Mouse (Mus musculus): ENCODE measurements at regions not wholly inside any gene's neighbourhood (a gene's known extent, or its start where the extent isn't known, plus 50 kb on each side); places are given as distances from the start of the nearest gene placed in this dataset.

DNA sequence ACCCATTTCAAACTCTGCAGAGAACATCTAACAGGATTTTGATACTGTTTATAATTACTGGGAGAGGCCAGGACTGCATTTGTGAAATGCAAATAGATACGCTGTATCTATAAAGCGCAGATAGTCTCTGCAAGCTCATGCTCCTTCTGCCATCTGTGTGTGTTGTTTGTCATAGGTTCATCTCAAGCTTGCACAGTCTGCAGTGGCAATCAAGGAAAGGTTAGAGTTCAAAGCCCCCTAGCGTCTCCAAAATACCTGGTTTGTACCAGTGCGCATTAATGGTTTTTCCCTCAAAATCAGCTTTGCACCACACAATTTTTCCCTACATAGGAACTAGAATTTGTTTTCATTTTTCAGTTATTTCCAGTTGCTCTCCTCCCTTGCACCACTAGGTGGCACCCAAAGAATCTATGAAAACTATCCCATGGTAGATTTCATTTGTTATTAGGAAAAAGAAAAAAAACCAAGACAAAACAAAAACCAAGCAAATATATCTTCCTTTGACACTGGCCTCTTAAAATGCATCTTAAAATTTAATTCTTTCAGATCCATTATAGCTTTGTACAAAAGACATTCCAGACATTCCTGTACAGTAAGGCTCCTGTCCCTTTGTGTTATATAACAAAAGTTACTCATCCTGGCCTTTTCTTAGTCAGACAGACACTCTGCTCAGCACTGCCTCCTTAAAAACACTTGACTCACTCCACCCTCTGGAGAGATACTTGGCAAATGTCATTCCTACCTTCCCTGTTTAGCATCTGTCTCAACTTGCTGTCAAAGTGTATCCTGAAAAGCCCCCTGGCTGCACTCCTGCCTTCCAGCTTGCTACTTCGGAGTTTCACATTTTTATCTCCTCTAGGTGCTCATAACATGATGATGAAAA lies 92.7 kb upstream of the Rap2b start:
- Histone ChIP-seq H3K36me3 (no peaks in the 10 kb centered on the region), H3K4me3 (no peak overlapping the region), H3K9ac (no peak overlapping the region), H3K9me3 (replicated peaks) (no peaks in the 10 kb centered on the region), H3K4me2 (no peak overlapping the region), H3K4me1 (no peaks in the 10 kb centered on the region), H3K27ac (no peak overlapping the region), H3K27me3 (replicated peaks) (no peaks in the 10 kb centered on the region)
- ATAC-seq = no peak
- WGBS (ENCODE audit: insufficient replicate concordance) = 67% methylated on average over 5 of the region's 5 CpGs

DNA sequence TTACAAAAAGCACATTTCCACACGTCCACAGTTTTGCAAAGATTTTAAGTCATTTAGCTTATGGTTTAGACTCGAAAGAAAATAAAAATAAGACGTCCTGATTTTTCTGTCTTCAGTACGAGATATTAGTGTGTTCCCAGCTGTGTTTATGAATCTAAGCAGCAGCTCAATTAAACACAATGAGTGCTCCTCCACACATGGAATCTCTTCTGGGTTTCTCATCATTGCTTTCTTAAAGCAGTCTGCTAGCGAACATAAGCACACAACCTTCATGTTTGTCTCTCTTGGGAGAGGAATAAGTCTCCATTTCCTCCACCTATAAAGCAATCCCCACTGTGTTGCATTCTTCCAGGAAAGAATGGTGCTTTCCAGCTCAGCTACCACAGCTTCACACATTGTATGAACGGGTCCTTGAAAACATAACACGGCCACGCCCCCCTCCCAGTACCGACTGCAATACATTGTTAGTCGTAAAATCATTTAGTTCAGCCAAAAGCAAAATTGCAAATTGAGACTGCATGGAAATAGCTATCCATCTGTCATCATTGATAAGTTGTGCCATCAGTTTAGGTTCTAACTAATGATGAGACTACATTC lies 75.4 kb upstream of the Rap2b start:
- Histone ChIP-seq H3K4me2 (no peak overlapping the region), H3K9me3 (replicated peaks) (no peaks in the 10 kb centered on the region), H3K36me3 (no peaks in the 10 kb centered on the region), H3K27ac (no peak overlapping the region), H3K9ac (no peak overlapping the region), H3K4me1 (no peaks in the 10 kb centered on the region), H3K27me3 (replicated peaks) (no peaks in the 10 kb centered on the region), H3K4me3 (no peak overlapping the region)
- 62% methylated on average over 10 of the region's 10 CpGs for WGBS (ENCODE audit: insufficient replicate concordance)
- no peak for ATAC-seq

- Histone ChIP-seq H3K9ac (no peak overlapping the region), H3K4me2 (no peak overlapping the region), H3K9me3 (replicated peaks) (no peaks in the 10 kb centered on the region), H3K4me1 (no peaks in the 10 kb centered on the region), H3K36me3 (no peaks in the 10 kb centered on the region), H3K27me3 (replicated peaks) (no peaks in the 10 kb centered on the region), H3K4me3 (no peak overlapping the region), H3K27ac (no peak overlapping the region)
- 67% methylated on average over 1 of the region's 1 CpGs for WGBS (ENCODE audit: insufficient replicate concordance)
- no peak for ATAC-seq
These were observed 73.2 kb upstream of the Rap2b start for GRCm38 (mm10) chr3:61288195-61288594.

DNA sequence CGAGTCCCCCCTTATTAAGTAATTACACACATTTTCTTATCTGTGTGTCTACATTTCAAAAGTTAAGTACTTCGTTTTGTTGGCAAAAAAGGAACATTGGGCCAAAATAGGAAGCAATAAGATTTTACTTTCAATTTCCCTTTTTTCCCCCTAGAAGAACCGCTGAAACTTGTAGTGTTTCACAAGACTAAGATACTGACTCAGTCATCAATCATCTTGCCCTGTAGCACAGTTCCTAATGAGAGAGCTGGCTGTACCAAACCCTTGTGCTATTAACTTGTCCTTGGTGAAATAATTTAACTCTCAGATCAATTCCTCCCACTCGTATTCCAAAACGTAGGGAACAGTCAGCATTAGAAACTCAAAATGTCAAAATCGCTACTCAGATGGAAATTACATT lies 66.6 kb upstream of the Rap2b start:
- Histone ChIP-seq H3K4me2 (no peak overlapping the region), H3K36me3 (no peaks in the 10 kb centered on the region), H3K9ac (no peak overlapping the region), H3K4me3 (no peak overlapping the region), H3K9me3 (replicated peaks) (no peaks in the 10 kb centered on the region), H3K4me1 (no peaks in the 10 kb centered on the region), H3K27ac (no peak overlapping the region), H3K27me3 (replicated peaks) (no peaks in the 10 kb centered on the region)
- 45% methylated on average over 6 of the region's 6 CpGs for WGBS (ENCODE audit: insufficient replicate concordance)
- ATAC-seq = no peak

DNA sequence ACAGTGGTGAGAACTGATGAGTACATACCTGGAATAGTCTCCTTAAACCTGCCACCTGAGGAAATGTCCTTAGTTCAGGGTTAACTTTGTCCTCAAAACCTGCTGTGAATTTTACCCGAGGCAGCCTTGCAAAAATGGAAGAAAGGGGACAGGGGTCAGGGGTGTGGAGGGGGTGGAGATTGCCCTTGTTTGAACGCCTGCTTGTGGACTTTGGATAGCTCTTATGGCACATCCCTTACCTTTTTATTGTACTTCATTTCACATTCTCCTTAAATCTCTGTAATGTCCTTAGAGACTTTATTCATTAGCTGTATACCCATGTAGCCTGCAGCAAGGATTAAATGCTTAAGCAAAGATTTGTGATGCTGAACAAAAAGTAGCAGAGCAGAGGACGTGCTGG lies 64.1 kb upstream of the Rap2b start:
- Histone ChIP-seq H3K27me3 (replicated peaks) (no peaks in the 10 kb centered on the region), H3K9ac (no peak overlapping the region), H3K4me1 (no peaks in the 10 kb centered on the region), H3K27ac (no peak overlapping the region), H3K9me3 (replicated peaks) (no peaks in the 10 kb centered on the region), H3K36me3 (no peaks in the 10 kb centered on the region), H3K4me3 (no peak overlapping the region), H3K4me2 (no peak overlapping the region)
- WGBS (ENCODE audit: insufficient replicate concordance) = 46% methylated on average over 3 of the region's 3 CpGs
- no peak for ATAC-seq

- Histone ChIP-seq H3K4me2 (no peak overlapping the region), H3K36me3 (no peaks in the 10 kb centered on the region), H3K27me3 (replicated peaks) (no peaks in the 10 kb centered on the region), H3K9me3 (replicated peaks) (no peaks in the 10 kb centered on the region), H3K4me3 (no peak overlapping the region), H3K27ac (no peak overlapping the region), H3K4me1 (no peaks in the 10 kb centered on the region), H3K9ac (no peak overlapping the region)
- no peak for ATAC-seq
- 59% methylated on average over 3 of the region's 3 CpGs for WGBS (ENCODE audit: insufficient replicate concordance)
These were observed 59.2 kb upstream of the Rap2b start for GRCm38 (mm10) chr3:61302214-61302613.

DNA sequence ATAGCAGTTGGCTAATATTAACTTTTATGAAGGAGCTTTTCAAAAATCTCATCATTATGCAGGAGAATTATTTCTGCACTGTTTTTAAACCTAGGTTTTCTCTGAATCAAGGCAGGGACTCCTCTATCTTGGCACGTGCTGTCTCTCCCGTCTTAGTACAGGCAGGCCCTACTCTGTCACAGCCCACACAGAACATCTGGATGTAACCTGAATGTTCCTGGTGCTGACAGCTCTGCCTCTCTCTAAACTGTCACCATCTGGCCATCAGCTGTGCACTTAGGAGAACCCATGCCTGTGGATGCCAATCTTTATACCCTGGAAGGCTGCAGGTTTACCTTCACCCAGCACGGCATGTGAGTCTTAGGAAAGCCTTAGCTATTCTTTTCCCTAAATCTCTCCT lies 58.0 kb upstream of the Rap2b start:
- Histone ChIP-seq H3K36me3 (no peaks in the 10 kb centered on the region), H3K27ac (no peak overlapping the region), H3K4me1 (no peaks in the 10 kb centered on the region), H3K27me3 (replicated peaks) (no peaks in the 10 kb centered on the region), H3K9ac (no peak overlapping the region), H3K4me2 (no peak overlapping the region), H3K4me3 (no peak overlapping the region), H3K9me3 (replicated peaks) (no peaks in the 10 kb centered on the region)
- WGBS (ENCODE audit: insufficient replicate concordance) = 78% methylated on average over 3 of the region's 3 CpGs
- no peak for ATAC-seq

DNA sequence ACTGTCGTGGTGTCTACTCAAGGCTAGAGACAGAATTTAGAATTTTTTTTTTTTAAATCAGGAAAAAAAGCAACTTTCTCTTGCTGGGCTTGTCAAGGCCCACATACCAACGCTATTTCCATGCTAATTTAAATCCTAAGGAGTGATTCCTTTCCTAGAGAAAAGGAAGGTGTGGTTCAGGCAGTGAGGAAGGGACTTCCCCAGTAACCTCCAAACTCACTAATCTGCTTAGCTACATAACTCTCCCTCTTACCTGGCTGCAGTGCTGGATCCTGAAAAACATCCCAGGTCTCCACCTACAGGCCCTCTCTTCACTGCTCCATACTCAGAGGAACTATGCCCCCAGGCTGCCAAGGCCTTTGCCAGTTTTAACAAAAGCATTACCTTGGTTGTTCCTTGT lies 55.1 kb upstream of the Rap2b start:
- ATAC-seq = no peak
- WGBS (ENCODE audit: insufficient replicate concordance) = 53% methylated on average over 2 of the region's 2 CpGs
- no peak overlapping the region for H3K27ac ChIP-seq
- H3K27me3 ChIP-seq (replicated peaks) = no peaks in the 10 kb centered on the region
- no peak overlapping the region for H3K4me2 ChIP-seq
- no peak overlapping the region for H3K9ac ChIP-seq
- H3K9me3 ChIP-seq (replicated peaks) = no peaks in the 10 kb centered on the region
- no peaks in the 10 kb centered on the region for H3K36me3 ChIP-seq
- no peaks in the 10 kb centered on the region for H3K4me1 ChIP-seq
- H3K4me3 ChIP-seq = no peak overlapping the region

GRCm38 (mm10) chr3:61308764-61309163 lies 52.7 kb upstream of the Rap2b start:
- no peak overlapping the region for H3K9ac ChIP-seq
- WGBS (ENCODE audit: insufficient replicate concordance) = 78% methylated on average over 2 of the region's 2 CpGs

DNA sequence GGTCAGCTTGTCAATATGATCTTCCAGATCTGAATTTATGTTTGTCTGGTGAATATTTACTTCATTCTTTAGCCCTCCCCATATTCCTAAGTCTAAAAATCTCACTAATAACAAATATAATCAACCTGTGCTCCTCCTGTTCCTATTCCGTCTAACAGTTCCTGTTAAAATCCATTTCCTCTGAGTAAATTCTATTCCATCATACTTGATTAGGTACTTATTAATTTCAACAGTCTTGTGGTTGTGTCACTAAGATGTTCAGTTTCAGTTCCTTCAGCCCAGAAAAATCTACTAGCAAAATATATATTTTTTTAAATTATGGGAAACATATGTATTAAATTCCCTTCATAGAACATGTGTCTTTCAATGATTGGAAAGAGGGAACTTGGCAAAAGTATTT lies 52.2 kb upstream of the Rap2b start:
- Histone ChIP-seq H3K9ac (no peak overlapping the region), H3K36me3 (no peaks in the 10 kb centered on the region), H3K4me3 (no peak overlapping the region), H3K4me1 (no peaks in the 10 kb centered on the region), H3K4me2 (no peak overlapping the region), H3K27ac (no peak overlapping the region), H3K27me3 (replicated peaks) (no peaks in the 10 kb centered on the region), H3K9me3 (replicated peaks) (no peaks in the 10 kb centered on the region)
- WGBS (ENCODE audit: insufficient replicate concordance) = 52% methylated on average over 1 of the region's 1 CpGs
- no peak for ATAC-seq

More at GRCm38 (mm10) chr3:61308764-61309163, 52.7 kb upstream of the Rap2b start:
- no peaks in the 10 kb centered on the region for H3K4me1 ChIP-seq
- H3K4me2 ChIP-seq = no peak overlapping the region
- no peaks in the 10 kb centered on the region for H3K9me3 ChIP-seq (replicated peaks)
- H3K4me3 ChIP-seq = no peak overlapping the region
- H3K36me3 ChIP-seq = no peaks in the 10 kb centered on the region
- ATAC-seq = no peak
- no peaks in the 10 kb centered on the region for H3K27me3 ChIP-seq (replicated peaks)
- no peak overlapping the region for H3K27ac ChIP-seq
